Mouse (Mus musculus) cerebellum, adult 9-10 months (tissue): ENCODE results near the gene Vmn2r104.

Experiments
- DNase-seq: peaks from one replicate; pipeline ENCODE4 v3.0.0; 2022

The Vmn2r104 gene

DNA sequence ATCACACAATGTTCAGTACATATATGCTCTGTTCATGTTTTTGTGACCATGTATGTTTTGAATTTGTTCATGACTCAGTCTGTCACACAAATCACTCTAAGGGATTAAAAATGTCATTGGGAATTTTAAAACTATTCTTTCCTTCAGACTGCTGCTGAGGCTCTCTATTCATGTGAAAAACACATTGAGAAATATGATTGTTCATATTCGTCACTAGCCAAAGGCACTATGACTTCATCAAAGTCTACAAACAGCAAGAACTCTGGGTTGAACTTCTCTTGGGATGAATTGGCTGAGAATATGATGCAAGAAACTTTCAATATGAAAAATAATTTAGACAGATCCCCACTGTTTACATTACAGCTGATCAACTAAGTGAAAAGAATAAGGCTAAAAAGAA, at the start of gene Vmn2r104:
Gene Vmn2r104, minus strand, starts transcription at position 101 of the 400 bp plus-strand sequence.
- no peak for DNase-seq

- no peak for DNase-seq
Measured at GRCm38 (mm10) chr17:20074090-20074489, 26.0 kb upstream of the Vmn2r104 start.

DNA sequence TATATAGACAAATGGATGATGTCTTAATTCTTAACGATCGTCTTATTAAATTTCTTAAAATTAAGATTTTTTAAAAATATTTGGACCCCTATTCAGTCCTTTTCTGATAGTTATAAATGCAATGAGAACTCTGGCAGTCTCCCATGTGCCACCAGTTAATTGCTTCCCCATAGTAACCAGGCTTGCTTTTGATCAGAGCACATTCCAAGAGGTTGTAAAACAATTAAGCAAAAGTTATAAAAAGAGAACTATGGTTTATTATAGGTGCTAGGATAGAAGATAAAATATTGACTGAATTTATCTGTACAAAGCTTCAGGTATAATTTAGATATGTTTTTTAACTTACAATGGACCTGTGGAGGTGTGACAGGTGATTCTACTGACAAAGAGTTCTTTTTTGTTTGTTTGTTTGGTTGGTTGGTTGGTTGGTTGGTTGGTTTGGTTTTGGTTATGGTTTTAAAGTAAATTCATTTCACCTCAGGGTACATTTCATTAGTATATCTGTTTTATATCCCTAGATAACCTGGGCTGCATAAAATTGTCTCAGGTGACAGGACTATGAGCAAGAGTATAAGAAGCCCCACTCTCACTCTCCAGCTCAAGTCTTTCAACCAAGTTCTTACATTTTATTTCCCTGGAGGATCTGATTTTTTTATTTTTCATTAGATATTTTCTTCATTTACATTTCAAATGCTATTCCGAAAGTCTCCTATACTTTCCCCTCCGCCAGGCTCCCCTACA, 23.7 kb upstream of the Vmn2r104 start:
- no peak for DNase-seq
